Mouse (Mus musculus) large intestine, adult 2 months (tissue): ENCODE measurements around the gene Adamts4. TPM values are rescaled to one million over a fixed set of nuclear protein-coding genes. Genes with fewer than 3 reads are reported as not detected.

Source experiments
- DNase-seq: peaks from one replicate; pipeline ENCODE4 v3.0.0-alpha.2; 2012; ENCODE audit warnings: low read depth, low spot score
- whole genome bisulfite sequencing: fragments of 180-500 bp; shearing (Covaris S2); methylation state at CpG from one replicate; pipeline ENCODE4 v1.1.7; 2018; 5-methylcytosine and 5-hydroxymethylcytosine counted together
- polyA plus RNA-seq: library from polyadenylated mRNA; depleted of rRNA; stranded (reverse); fragments of >200 nt; gene quantifications from 2 replicates; pipeline ENCODE4 v1.2.3, GENCODE M21; 2012

Adamts4 gene
- polyA plus RNA-seq, 1 experiment, result 1.1 TPM

- WGBS, result 33% methylated on average over 26 of the region's 26 CpGs
- no peak for DNase-seq
These were observed 716 bp downstream of the Adamts4 start, which contains the start of gene Ndufs2 for GRCm38 (mm10) chr1:171250680-171251593. Gene Ndufs2, minus strand, starts transcription at chr1:171251388.

- no peak for DNase-seq
- WGBS, result 49% methylated on average over 13 of the region's 13 CpGs
These were observed 1.5 kb downstream of the Adamts4 start for GRCm38 (mm10) chr1:171251594-171252324.

GRCm38 (mm10) chr1:171252415-171252814 lies 2.2 kb downstream of the Adamts4 start:
- WGBS, result 72% methylated on average over 17 of the region's 17 CpGs
- no peak for DNase-seq

- WGBS, result 84% methylated on average over 24 of the region's 24 CpGs
- no peak for DNase-seq
These were observed 6.0 kb downstream of the Adamts4 start for GRCm38 (mm10) chr1:171256095-171256818.

GRCm38 (mm10) chr1:171256937-171257548 lies 6.8 kb downstream of the Adamts4 start:
- 50% methylated on average over 15 of the region's 15 CpGs for WGBS
- no peak for DNase-seq

- DNase-seq, result no peak
- 84% methylated on average over 9 of the region's 9 CpGs for WGBS
These were observed 7.6 kb downstream of the Adamts4 start for GRCm38 (mm10) chr1:171257781-171258180.

- 72% methylated on average over 17 of the region's 17 CpGs for WGBS
- no peak for DNase-seq
These were observed 8.7 kb downstream of the Adamts4 start for GRCm38 (mm10) chr1:171258921-171259320.

GRCm38 (mm10) chr1:171260316-171260715 lies 10.1 kb downstream of the Adamts4 start:
- no peak for DNase-seq
- WGBS, result 52% methylated on average over 3 of the region's 3 CpGs

GRCm38 (mm10) chr1:171262594-171263130 lies 12.4 kb downstream of the Adamts4 start:
- WGBS, result 3% methylated on average over 8 of the region's 8 CpGs
- DNase-seq, result no peak

GRCm38 (mm10) chr1:171263185-171263611 lies 13.0 kb downstream of the Adamts4 start:
- no peak for DNase-seq
- WGBS, result 0% methylated on average over 1 of the region's 2 CpGs

GRCm38 (mm10) chr1:171263666-171264461 lies 13.6 kb downstream of the Adamts4 start:
- 60% methylated on average over 3 of the region's 3 CpGs for WGBS
- DNase-seq, result no peak

GRCm38 (mm10) chr1:171265971-171266744 lies 15.9 kb downstream of the Adamts4 start:
- no peak for DNase-seq
- 44% methylated on average over 4 of the region's 4 CpGs for WGBS

GRCm38 (mm10) chr1:171268341-171268740 lies 18.1 kb downstream of the Adamts4 start:
- WGBS, result 59% methylated on average over 1 of the region's 1 CpGs
- DNase-seq, result no peak

- 4% methylated on average over 36 of the region's 36 CpGs for WGBS
- DNase-seq, result peak; percentile 70
These were observed 19.8 kb downstream of the Adamts4 start, which contains the start of gene B4galt3 for GRCm38 (mm10) chr1:171269848-171270572. Gene B4galt3, plus strand, starts transcription at chr1:171270328.

- under 1% methylated on average over 19 of the region's 19 CpGs for WGBS
These were observed 20.3 kb downstream of the Adamts4 start for GRCm38 (mm10) chr1:171270573-171270900.

GRCm38 (mm10) chr1:171271196-171271595 lies 21.0 kb downstream of the Adamts4 start:
- 24% methylated on average over 9 of the region's 9 CpGs for WGBS
- no peak for DNase-seq

More at GRCm38 (mm10) chr1:171270573-171270900, 20.3 kb downstream of the Adamts4 start:
- DNase-seq, result no peak

GRCm38 (mm10) chr1:171271622-171272021 lies 21.4 kb downstream of the Adamts4 start:
- 61% methylated on average over 10 of the region's 10 CpGs for WGBS
- no peak for DNase-seq
